Mouse (Mus musculus): Measurements from ENCODE around the gene Dlg2.

DNA sequence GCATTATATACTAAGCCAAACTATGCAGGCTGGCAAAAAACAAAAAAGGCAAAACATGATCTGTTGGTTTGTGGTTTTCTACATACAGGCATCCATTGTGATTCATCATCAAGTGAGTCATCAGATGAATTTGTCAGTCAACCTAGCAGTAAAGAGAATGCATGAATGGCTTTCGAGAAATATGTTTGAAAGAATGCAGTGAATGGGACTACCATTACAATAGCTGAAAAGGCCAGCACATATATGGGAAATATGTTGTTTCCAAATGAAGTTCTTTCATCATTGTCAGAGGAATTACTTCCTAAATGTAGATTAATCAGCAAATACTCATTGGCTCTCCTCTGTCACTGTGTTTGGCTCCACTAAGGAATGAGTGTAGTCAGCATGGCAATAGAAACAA lies 677.6 kb downstream of the Dlg2 start:
- TF ChIP-seq POLR2A (IDR thresholded peaks at IDR 0.05; ENCODE audit: control insufficient read depth, extremely low read depth, insufficient read depth, low read length, poor library complexity), result no peak
- TF ChIP-seq CTCF (IDR thresholded peaks at IDR 0.05; ENCODE audit: borderline replicate concordance, control insufficient read depth, extremely low read depth, insufficient read depth, low read length, poor library complexity), result no peak
